Mouse (Mus musculus): ENCODE measurements at regions not wholly inside any gene's neighbourhood (a gene's known extent, or its start where the extent isn't known, plus 50 kb on each side); places are given as distances from the start of the nearest gene placed in this dataset.

DNA sequence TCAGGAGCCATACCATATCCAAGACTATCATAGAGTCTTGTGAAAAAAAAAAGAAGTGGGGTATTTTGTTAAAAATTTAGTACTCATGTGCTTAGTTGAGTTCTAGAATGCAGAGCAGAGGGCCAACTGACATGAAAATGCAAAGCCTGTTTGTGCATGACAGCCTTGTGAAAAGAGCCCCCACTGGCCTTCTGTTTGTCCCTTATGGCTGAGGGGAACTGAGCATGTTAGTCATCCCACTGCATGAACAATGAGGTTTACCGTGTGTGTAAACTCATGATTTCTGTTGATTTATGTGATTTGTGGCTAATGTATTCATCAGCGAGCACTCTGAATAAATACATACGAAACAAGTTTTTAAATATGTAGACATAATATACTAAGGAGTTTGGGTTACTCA, 266.1 kb upstream of the Nox3 start:
- DNase-seq (ENCODE audit: low spot score): no peak

DNA sequence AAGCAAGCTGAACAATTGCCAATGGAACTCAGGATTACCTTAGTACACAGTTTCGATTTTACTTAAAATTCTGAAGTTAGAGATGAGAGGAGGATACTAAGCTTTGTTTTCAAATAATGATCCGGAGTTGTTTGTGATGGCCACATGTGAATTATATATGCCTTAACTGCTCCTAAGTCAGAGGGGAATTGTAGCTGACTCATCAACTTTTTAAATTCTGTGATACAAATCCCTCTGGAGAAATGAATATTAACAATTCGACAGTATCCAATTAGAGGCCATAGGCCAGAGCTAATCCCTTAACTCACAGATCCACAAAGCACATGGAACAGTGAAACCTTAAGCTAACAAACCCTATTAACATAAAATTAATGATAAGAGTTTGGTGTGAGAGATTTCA, 250.5 kb upstream of the Nox3 start:
- no peak for DNase-seq (ENCODE audit: low spot score)

DNA sequence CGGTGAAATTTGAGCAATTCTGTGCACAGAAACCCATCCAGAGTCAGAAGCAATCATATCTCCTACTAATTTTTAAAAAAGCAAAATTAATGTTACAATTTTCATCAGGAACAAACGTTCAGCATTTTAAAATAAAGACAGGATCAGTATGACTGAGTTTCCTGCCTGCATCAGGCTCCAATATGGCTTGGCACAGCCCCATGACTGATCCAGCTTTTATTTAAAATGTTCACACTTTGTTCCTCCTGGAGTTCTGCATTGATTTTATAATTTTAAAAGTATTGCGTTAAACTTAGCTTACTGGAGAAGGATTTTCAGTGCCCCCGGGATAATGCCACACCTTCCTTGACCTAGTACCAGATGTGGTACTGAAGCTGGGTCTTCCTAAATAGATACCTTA, 240.3 kb upstream of the Nox3 start:
- DNase-seq (ENCODE audit: low spot score): no peak

DNA sequence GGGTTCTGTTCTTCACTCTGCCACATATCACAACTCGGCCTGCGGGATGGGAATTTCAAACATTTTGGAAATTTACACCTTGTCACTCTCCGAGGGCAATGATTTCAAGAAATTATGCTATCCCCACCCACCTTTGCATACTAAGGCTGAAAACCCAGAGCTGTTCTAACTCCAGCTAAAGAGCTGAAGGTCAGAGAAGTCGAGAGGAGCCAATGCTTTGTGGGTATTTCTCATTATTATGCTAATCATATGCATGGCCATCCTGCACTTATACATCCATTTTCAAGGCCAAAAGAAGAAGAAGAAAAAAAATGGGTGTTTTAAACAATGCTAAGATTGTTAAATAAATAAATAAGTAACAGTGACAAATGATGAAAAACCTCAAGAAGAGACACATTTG, 237.1 kb upstream of the Nox3 start:
- no peak for DNase-seq (ENCODE audit: low spot score)

DNA sequence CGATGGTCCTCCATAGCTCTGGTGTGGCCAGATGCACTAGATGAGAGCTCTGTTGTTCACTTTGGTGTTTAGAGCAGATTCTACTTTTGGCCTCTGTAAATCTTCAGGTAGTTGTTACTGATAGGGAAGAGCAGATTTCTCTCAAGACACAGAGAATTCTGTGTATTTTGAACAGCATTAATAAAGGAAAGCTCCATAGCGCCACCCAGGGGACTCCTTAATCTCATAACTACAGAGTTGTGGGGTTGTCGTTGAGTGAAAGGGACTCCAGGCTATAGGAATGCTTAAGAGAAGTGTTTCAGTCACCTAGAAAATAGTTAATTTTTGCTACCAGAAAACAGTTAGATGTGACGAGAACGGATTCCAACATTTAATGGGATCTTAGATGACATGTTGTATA, 236.0 kb upstream of the Nox3 start:
- no peak for DNase-seq (ENCODE audit: low spot score)

DNA sequence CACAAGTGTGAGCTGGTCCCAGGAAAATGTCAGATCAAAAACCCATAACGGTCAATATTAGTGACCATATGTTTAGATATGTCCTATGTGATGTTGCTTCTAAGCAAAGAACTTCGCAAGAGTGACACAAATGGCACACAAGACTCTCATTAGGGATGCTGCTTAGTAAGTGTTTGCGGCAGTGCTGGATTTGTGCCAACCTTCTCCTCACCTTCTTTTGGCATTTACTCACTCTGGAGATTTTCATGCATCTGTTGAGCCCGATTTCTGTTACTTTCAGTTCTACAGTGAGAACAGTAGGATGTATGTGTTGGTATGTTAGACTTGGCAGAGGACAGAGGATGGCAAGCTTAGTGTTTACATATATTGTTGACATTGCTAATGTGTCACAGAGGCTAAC, 231.0 kb upstream of the Nox3 start:
- no peak for DNase-seq (ENCODE audit: low spot score)

DNA sequence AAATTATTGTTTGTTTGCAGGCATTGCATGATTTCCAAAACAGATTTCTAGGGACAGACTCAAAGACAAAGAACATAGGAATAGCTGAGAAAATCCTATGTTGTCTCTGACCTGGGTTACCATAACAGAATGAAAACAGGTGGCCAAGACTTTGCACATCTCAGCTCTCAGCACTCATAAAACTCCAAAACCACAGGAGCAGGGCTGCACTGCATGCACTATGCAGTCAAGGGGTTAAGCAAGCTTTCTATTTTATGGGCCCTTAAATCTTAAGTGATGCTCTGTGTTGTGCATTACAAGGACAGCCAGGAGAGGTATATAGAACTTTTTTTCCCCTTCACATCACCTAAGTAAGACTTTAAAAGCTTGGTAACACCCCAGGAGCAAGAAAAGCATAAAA, 224.2 kb upstream of the Nox3 start:
- no peak for DNase-seq (ENCODE audit: low spot score)

DNA sequence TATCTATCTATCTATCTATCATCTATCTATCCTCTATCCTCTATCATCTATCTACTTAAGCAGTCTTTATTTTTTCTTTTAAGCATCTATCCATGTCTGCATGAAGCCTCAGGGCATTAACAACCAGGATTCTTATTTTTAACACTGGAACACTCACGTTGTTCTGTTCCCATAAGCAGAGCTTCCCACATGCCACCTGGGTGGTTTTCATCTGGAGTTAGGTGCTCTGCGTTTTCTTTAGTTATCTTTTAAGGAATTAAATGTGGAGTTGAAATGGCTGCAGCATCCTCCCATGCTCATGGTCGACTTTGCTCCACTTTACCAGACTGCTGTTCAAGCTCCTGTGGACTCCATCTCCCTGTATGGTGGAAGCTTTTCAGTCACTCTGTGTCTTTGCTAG, 196.8 kb upstream of the Nox3 start:
- no peak for DNase-seq (ENCODE audit: low spot score)

DNA sequence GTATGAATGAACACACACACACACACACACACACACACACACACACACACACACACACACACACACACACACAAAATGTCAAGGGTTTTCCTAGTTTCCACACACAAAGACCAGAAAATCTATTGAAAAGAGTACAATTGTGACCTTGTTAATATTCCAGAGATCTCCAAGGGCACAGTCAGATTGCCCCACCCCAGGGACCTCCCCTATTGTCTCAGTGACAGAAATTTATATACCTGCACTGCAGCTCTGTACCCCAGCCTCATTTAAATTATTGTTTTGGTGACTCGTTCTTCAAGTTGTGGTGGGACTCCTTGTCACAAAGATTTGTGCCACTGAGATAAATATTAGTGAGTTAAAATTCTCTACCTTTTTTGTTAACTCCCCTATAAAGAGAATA, 187.1 kb upstream of the Nox3 start:
- DNase-seq (ENCODE audit: low spot score): no peak

DNA sequence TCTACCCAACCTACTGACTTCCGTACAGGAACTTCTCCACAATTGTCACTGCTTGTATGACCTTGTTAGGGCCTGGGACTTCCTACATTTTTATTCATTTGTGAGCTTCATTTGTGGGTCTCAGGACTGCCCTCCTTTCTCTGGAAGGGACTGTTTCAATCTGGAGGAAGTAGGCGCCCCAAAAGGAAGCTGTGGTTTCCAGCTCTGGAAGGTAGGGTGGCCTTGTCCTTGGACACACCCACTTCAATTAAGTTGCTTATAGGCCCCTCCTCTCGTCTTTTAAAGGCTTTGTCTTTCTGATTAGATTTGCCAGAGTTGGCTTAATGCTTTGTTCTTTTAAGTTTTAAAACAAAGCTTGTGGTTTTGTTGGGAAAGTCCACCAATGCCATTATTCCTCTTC, 183.0 kb upstream of the Nox3 start:
- DNase-seq (ENCODE audit: low spot score): no peak

DNA sequence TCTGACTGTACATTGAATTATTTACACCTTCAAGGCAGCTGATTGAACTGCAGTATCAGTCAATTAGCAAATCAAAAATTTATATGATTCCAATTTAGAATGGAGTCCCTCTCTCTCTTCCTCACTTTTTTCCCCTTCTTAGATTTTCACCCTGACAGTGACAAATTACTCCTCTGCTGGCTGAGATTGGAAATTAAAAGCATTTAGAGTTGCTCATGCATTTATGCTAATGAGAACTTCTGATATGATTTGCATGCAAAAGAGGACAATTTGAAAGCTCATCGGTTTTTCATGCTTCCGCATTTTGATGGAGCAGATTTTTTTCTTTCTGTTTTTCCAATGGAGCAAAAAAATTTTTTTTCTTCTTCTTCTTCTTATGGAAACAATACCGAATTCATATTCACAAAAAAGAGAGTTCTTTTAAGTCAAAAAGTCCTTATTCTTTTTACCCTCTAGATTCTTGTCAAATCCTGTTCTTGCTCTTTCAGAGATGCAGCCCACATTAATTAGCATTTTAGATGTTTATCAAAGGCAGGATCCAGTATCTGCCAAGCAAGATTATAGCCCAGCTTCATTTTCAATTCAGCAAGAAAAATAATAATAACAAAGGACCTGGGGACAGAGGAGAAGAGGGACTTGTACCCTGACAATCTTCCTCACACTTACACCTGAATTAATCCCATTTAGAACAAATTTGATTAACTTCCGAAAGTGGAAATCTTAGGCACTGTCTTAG, 173.6 kb upstream of the Nox3 start:
- no peak for DNase-seq (ENCODE audit: low spot score)

DNA sequence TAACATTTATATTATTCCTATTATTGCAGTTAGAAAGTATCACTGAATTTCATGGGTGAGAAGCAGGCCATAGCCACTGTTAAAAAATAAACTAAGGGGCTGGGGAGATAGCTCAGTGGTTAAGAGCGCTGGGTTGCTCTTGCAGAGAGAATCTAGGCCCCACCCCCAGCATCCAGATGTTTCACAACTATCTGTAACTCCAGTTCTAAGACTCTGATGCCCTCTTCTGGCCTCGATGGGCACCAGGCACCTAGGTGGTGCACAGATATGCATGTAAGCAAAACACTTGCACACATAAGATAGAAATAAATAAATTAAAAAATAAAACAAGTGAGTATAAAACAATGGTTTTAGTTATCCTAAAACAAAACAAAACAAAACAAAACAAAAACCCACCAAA, 166.3 kb upstream of the Nox3 start:
- no peak for DNase-seq (ENCODE audit: low spot score)

DNA sequence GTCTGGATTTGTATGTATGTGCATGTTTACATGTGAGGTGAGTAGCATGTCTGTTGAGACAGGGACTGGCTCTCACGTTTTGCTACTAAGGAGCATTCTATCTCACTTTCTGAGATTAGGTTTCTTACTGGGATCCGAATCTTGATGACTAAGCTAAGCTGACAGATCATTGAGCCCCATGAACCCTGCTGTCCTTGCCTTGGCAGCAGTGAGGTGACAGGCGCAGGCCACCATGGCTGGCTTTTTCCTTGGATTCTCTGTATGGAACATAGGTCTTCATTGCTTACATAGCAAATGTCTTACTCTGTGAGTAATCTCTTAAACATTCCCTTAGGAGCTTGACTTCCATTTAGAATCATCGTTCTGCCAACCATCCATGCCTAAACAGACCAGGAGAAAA, 140.3 kb upstream of the Nox3 start:
- DNase-seq (ENCODE audit: low spot score): no peak

DNA sequence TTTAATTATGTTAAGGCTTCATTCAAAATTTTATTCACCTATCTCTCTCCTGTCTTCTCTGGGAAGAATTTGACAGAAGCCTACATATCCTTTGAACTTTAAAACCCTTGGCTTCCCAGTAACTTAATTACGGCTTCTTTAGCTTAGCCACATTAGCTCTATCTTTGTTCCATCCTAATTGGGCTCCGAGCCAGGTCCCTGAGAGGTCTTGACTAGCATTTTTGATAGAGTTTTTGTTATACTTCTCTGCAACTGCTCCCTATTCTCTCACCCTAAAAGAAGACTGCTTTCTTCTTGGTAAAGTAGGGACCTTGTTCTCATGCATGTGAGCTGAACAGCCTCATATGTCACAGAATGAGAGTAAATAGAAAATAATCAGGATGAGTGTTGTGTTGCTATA, 115.1 kb upstream of the Nox3 start:
- peak; percentile 9 for DNase-seq (ENCODE audit: low spot score)

DNA sequence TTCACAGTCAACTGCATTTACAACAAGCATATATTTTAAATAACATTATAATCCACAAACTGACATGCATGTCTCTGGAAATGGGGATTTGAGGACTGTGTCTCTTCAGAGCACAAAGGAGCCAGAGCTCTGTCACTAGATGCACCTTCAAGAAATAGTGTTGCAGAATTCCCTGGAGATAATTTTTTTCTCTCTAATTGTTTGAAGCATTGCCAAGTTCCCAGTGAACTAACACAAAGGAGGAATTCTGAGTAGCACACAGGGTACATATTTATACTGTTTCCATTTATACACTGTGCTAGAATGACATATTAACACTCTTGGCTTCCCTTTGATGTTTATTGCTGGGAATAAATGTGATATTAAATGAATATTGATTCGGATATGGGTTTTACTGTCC, 107.4 kb upstream of the Nox3 start:
- DNase-seq (ENCODE audit: low spot score): no peak

DNA sequence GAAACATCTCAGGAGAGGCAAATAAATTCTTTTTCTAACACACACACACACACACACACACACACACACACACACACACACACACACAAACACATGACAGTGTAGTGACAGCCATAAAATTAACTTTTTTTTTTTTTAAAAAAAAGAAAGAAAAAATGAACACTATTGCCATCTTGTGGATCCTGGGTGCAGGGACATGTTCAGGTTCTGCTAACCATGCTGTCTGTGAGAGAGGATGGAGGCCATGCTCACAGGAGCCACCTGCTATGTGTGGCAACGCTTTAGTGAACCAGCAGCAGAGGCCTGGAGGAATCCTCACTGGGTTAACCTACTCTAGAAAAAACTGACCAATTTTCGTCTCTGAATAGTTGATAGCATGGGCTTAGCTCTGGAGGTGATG, 96.5 kb upstream of the Nox3 start:
- peak; percentile 36 for DNase-seq (ENCODE audit: low spot score)

DNA sequence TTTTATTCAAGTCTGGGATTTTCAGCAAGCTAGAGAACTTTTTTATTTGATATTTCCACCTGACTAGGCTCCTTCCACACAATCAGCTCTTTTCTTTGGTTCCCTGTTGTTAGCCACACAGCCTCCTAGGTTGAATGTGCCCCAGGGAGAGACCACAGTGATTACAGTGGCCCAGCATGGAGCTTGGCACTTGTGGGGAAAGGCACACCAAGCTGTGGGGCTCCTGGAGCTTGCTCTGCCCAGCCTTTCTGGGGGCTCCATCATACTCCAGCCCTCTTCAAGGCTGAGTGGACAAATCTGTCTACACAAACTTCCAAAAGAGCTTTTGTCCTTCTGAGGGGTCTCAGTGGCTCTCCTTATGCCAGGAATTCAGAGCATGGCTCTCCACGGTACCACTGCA, 86.1 kb upstream of the Nox3 start:
- DNase-seq (ENCODE audit: low spot score): no peak

DNA sequence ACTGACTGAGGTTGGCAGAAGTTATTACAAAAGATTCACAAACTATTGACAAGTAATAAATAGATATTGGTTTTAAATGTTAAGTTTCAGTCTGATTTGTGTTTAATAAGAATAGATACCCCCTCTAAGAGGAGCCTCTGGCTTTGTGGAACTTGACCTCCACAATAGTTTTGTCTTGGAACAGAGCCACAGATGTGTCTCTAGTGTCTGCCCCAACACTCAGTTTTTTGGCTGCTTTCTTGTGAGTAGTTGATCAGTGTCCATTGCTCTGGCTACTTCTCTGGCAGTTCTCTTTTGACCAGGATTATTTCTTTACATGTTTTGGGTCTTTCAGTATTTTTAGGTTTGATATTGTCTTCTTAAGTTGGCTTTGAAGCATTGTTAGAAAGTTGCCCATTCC, 81.6 kb upstream of the Nox3 start:
- no peak for DNase-seq (ENCODE audit: low spot score)

DNA sequence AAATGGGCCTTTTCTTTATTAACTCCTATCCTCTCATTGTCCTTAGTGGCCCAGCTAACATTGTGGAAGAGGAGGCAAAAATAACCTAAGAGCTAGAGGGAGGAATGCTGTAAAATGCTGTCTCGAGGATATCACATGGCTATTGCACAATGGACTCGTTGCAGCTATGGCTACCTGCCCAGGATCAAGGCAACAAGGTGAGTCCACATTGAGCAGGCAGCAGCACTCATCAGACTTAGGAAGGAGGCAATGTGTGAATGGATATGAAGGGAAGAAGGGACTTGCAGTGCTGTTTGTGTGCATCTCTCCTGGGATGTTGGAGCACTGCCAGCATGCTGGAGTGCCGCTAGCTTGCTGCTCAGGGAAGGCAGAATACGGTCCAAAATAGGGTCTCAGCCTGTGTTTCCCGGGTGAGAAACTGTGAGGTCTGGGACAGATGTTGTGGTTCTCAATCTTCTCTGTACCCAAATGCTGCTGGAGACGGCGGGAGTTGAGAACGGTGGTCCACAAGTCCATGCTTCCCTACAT, 51.8 kb upstream of the Nox3 start:
- no peak for DNase-seq (ENCODE audit: low spot score)
